Mouse (Mus musculus) heart, adult 2 months (tissue): Measurements from ENCODE around the gene Acot7.

ENCODE experiments used
- CTCF ChIP-seq: fragments of 200-600 bp; IDR thresholded peaks from 2 replicates; pipeline ENCODE4 v1.8.1; 2022; ENCODE audit warnings: antibody characterized with exemption, mild to moderate bottlenecking, moderate library complexity
- EP300 ChIP-seq: fragments of 200-500 bp; IDR thresholded peaks from 2 replicates; pipeline ENCODE4 v1.6.1; 2011; ENCODE audit warnings: low read depth, low read length, control low read depth; ENCODE audit not compliant: insufficient read depth
- POLR2A ChIP-seq: fragments of 200-500 bp; IDR thresholded peaks from 2 replicates; pipeline ENCODE4 v1.6.1; 2011; ENCODE audit warnings: mild to moderate bottlenecking, low read depth, low read length, control low read depth; ENCODE audit not compliant: insufficient read depth

GRCm38 (mm10) chr4:152263089-152263488 lies 85.2 kb downstream of the Acot7 start:
- TF ChIP-seq CTCF (no peak), EP300 (no peak), POLR2A (no peak)
